Mouse (Mus musculus): ENCODE data around the gene Aco2. TPM values are rescaled to one million over a fixed set of nuclear protein-coding genes. Genes with fewer than 3 reads are reported as not detected.

Gene Aco2
- total RNA-seq, 4 experiments from 2014 or later, result 2,119 to 2,448 (median 2,260) TPM

DNA sequence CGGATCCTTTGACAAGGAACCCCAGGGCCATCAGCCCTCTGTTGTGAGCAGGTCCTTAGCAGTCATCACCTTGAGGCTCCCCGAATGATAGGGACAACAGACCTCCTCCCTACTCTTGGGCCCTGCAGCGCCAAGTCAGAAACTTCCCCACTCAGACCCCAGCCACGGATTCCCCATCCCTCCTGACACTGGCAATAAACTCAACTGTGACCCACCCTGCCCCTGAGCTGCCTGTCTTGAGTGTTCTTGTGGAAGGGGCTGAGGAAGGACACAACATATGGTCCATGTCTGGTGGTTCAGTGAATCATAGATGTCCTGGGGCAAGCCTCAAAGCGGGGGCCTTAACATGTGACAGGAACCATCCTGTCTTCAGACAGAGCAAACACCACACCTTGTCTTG lies 78.6 kb downstream of the Aco2 start:
- DNase-seq (ENCODE audit: low spot score), result no peak

DNA sequence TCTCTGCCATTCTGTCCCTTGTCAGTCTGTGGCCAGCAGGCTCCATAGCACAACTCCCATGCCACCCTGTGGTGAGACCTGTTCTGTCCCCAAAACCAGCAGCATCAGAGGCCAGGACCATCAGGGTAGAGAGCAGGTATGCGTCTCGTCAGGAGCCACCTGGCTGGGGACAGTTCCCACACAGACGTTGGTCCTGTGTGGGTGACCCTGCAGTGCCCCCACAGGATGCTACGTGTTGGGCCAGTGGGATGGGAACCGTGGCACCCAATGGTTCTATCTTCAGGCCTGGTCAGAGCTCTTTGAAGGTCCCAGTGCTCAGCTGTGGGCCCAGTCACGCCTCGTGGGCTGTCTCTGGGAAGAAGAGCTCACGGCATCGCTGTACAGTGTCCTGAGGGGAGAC lies 79.0 kb downstream of the Aco2 start:
- no peak for DNase-seq (ENCODE audit: low spot score)

- DNase-seq (ENCODE audit: low spot score), result no peak
These were observed 80.2 kb downstream of the Aco2 start for GRCm38 (mm10) chr15:81952310-81952709.

- DNase-seq (ENCODE audit: low spot score), result no peak
These were observed 82.1 kb downstream of the Aco2 start for GRCm38 (mm10) chr15:81954151-81954583.

GRCm38 (mm10) chr15:81954716-81955115 lies 82.6 kb downstream of the Aco2 start:
- no peak for DNase-seq (ENCODE audit: low spot score)

GRCm38 (mm10) chr15:81955414-81955813 lies 83.3 kb downstream of the Aco2 start:
- DNase-seq (ENCODE audit: low spot score), result no peak

- no peak for DNase-seq (ENCODE audit: low spot score)
These were observed 84.3 kb downstream of the Aco2 start for GRCm38 (mm10) chr15:81956457-81956856.

DNA sequence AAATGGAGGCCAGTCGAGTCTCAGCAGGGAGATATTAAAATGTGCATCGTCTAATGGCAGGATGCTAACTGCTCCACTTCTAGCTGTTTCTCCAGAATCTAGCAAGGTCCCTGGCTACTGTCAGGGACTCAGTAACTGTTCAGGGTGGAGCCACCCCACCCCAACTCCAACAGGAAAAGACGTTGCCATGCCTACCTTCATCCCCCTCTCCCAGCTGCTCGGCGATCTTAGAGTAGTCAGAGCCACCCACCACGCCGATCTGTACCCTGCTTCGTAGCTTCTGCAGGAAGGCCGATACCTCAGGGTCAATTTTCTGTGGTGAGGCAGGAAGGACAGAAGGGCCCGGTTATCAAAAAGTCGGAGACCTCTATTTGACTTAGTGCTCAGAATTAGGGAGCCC lies 85.5 kb downstream of the Aco2 start:
- no peak for DNase-seq (ENCODE audit: low spot score)

- no peak for DNase-seq (ENCODE audit: low spot score)
These were observed 86.8 kb downstream of the Aco2 start for GRCm38 (mm10) chr15:81958906-81959305.

- peak; percentile 97 for DNase-seq (ENCODE audit: low spot score)
These were observed 88.3 kb downstream of the Aco2 start, which contains the start of gene Pmm1 for GRCm38 (mm10) chr15:81960171-81961077. Pmm1 (minus strand) TSS chr15:81960930.

DNA sequence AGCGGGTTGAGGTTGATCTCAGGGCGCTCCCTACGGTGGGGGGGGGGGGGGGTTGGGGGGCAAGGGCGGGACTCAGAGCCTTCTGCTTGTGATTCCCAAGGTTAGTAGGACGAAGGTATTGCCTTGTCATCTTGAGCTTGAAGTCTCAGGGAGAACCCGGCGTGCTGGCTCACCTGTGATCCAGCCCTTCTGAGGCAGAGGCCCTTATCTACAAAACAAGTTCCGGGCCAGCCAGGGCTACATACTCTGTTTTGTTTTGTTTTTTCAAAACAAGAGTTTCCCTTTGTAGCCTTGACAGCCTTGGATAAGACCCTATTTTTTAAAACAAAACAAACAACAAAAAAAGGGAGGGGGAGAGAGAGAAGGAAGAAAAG lies 89.0 kb downstream of the Aco2 start:
- DNase-seq (ENCODE audit: low spot score), result no peak

DNA sequence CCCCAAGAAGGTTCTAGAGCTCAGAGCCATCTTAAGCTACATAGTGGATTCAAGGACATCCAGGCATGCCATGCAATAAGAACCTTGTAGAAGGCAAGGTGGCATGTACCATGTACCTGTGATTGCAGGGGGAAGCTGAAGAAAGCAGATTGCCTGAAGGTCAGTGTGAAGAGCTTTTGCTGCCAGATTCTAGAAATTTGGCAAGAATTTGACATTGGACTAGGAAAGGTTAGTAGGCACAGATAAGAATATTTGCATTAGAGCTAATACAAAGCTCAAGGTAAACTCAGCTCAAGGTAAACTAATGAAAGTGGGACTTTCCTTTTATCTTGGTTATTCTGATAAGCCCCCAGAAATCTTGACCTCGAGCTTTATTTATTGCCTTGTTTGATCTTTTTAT lies 92.2 kb downstream of the Aco2 start:
- DNase-seq (ENCODE audit: low spot score), result no peak

Other genes with a start within 250 kb of the Aco2 start
- gene L3mbtl2, start 208.4 kb upstream of the Aco2 start, total RNA-seq (2022), result 10 to 100 TPM; 10.6 to 17.0 (median 12.9) TPM
- gene Chadl, start 175.0 kb upstream of the Aco2 start, total RNA-seq (2022), result 1 to 10 TPM in 3 of 4 experiments, under 1 TPM in 1; 0.66 to 2.6 (median 1.3) TPM
- gene Zc3h7b, start 127.3 kb upstream of the Aco2 start, total RNA-seq (2022), result 10 to 100 TPM; 61.4 to 72.3 (median 65.5) TPM
- 10 to 100 TPM; 25.4 to 28.6 (median 27.1) TPM for gene Rangap1, start 126.8 kb upstream of the Aco2 start, total RNA-seq (2022)
- 100 to 1,000 TPM; 125 to 157 (median 155) TPM for gene Tef, start 69.9 kb upstream of the Aco2 start, total RNA-seq (2022)
- 100 to 1,000 TPM in 1 of 4 experiments, 10 to 100 TPM in 3; 50.6 to 129 (median 74.7) TPM for gene Tob2, start 13.5 kb upstream of the Aco2 start, total RNA-seq (2022)
- 10 to 100 TPM; 31.9 to 39.3 (median 33.9) TPM for gene Phf5a, start 398 bp upstream of the Aco2 start, total RNA-seq (2022)
- gene Polr3h, start 53.9 kb downstream of the Aco2 start, total RNA-seq (2022), result 10 to 100 TPM in 1 of 4 experiments, 1 to 10 TPM in 3; 7.6 to 10.3 (median 9.6) TPM
- 100 to 1,000 TPM in 1 of 4 experiments, 10 to 100 TPM in 3; 64.7 to 103 (median 72.9) TPM for gene Csdc2, start 64.5 kb downstream of the Aco2 start, total RNA-seq (2022)
- 10 to 100 TPM; 25.4 to 39.1 (median 28.2) TPM for gene Pmm1, start 88.6 kb downstream of the Aco2 start, total RNA-seq (2022)
- not detected for gene 1700029P11Rik, start 108.2 kb downstream of the Aco2 start, total RNA-seq (2022)
- gene Xrcc6, start 115.5 kb downstream of the Aco2 start, total RNA-seq (2022), result 10 to 100 TPM; 20.9 to 28.1 (median 26.8) TPM
- 10 to 100 TPM; 19.5 to 33.9 (median 28.2) TPM for gene Desi1, start 161.6 kb downstream of the Aco2 start, total RNA-seq (2022)
- 10 to 100 TPM; 43.0 to 55.5 (median 51.3) TPM for gene Snu13, start 175.3 kb downstream of the Aco2 start, total RNA-seq (2022)
- not detected for gene 4930407I10Rik, start 186.8 kb downstream of the Aco2 start, total RNA-seq (2022)
- not detected for gene Mei1, start 197.7 kb downstream of the Aco2 start, total RNA-seq (2022)

All from heart, adult 8-10 months (tissue).